ENCODE assay signal across 7 mouse cellular contexts in the genomic region with DNA sequence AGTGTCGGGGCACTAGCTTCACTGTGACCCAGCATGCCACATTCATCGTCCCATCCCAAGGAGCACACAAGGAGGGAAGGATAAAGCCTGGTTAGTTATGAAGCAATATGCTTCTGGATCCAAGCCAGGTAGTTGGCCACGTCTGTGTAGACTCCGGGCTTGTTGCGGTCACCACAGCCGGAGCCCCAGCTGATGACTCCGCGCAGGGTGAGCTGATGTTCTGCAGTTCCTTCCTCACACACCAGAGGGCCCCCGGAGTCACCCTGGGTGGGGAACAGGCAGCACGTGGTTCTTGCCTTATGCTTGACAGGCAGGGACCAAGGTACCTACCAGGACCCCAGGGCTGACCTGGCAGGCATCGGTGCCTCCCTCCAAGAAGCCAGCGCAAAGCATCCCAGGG. TPM values are rescaled to one million over a fixed set of nuclear protein-coding genes. Genes with fewer than 3 reads are reported as not detected.
A peak's percentile ranks its signal among the peaks of the same experiment; 100 is the strongest.
DNase-seq lines count a peak whose midpoint lies in the region; ATAC-seq and TF ChIP-seq lines count a peak whose summit lies in the region.

No protein-coding gene starts in this region.

- peak; percentile 80 for TF ChIP-seq CTCF in small intestine, adult 2 months (IDR thresholded peaks at IDR 0.05; ENCODE audit: extremely low read depth, insufficient read length, insufficient replicate concordance, low read depth, low read length)

- H3K27me3 ChIP-seq in limb, embryonic 10.5 days (ENCODE audit: low read depth, poor library complexity, severe bottlenecking): peaks cover 87% of the 10 kb centered on the region
- peaks cover 77% of the 10 kb centered on the region for H3K27me3 ChIP-seq in midbrain, embryonic 13.5 days
- peaks cover 19% of the 10 kb centered on the region for H3K27me3 ChIP-seq in small intestine, adult 2 months (ENCODE audit: control insufficient read depth, insufficient read depth, low read length)

- H3K4me1 ChIP-seq in limb, embryonic 10.5 days: peaks cover 29% of the 10 kb centered on the region
- H3K4me1 ChIP-seq in midbrain, embryonic 13.5 days (replicated peaks): peaks cover 27% of the 10 kb centered on the region
- peaks cover 22% of the 10 kb centered on the region for H3K4me1 ChIP-seq in small intestine, adult 2 months (ENCODE audit: control insufficient read depth, insufficient read depth, insufficient read length, low read length)

- ATAC-seq in midbrain, embryonic 13.5 days: peak; percentile 62

- peak; percentile 92 for DNase-seq in adrenal gland, adult 2 months
- peak; percentile 86 for DNase-seq in embryo, embryonic 11 days
- peak; percentile 73 to 85 for DNase-seq in gastrocnemius, postnatal 4 days (ENCODE audit: low spot score in 2 of 2)
- DNase-seq in kidney, adult 18-20 months: peak; percentile 88
- peak; percentile 89 for DNase-seq in limb, embryonic 10.5 days (ENCODE audit: low spot score)

- H3K27ac ChIP-seq in limb, embryonic 10.5 days: no peak overlapping the region
- no peak overlapping the region for H3K27ac ChIP-seq in midbrain, embryonic 13.5 days
- no peak overlapping the region for H3K27ac ChIP-seq in small intestine, adult 2 months (ENCODE audit: insufficient read depth, low read depth, low read length)

- H3K4me2 ChIP-seq in midbrain, embryonic 13.5 days (replicated peaks): peak overlapping the region; percentile 30

- H3K4me3 ChIP-seq in limb, embryonic 10.5 days: no peak overlapping the region
- no peak overlapping the region; the same call in 1 of the 2 replicates for H3K4me3 ChIP-seq in midbrain, embryonic 13.5 days (replicated peaks)
- H3K4me3 ChIP-seq in small intestine, adult 2 months (ENCODE audit: low read depth, low read length): no peak overlapping the region

- no peaks in the 10 kb centered on the region for H3K36me3 ChIP-seq in limb, embryonic 10.5 days
- no peaks in the 10 kb centered on the region for H3K36me3 ChIP-seq in midbrain, embryonic 13.5 days
- no peaks in the 10 kb centered on the region for H3K36me3 ChIP-seq in small intestine, adult 2 months (ENCODE audit: control insufficient read depth, insufficient read depth, low read length)

- 16% methylated on average over 12 of the region's 12 CpGs for WGBS in limb, embryonic 10.5 days
- WGBS in midbrain, embryonic 13.5 days: 10% methylated on average over 12 of the region's 12 CpGs
- WGBS in small intestine, adult 2 months: 8% methylated on average over 12 of the region's 12 CpGs

- 0 out of 2 replicates have a peak, but pooled peaks have one; percentile 20 for TF ChIP-seq POLR2A in small intestine, adult 2 months (IDR thresholded peaks at IDR 0.05; ENCODE audit: low read depth, low read length)

- peak overlapping the region; percentile 16; the same call in 1 of the 2 replicates for H3K9ac ChIP-seq in midbrain, embryonic 13.5 days (replicated peaks)

- no peaks in the 10 kb centered on the region for H3K9me3 ChIP-seq in limb, embryonic 10.5 days (replicated peaks)
- no peaks in the 10 kb centered on the region for H3K9me3 ChIP-seq in midbrain, embryonic 13.5 days

RNA-seq across cellular contexts. Expression of a gene that starts 3.0 kb away (rescaled TPM):
- total RNA-seq in adrenal gland, adult 2 months (2021): not detected
- not detected in 2 replicates for polyA plus RNA-seq in adrenal gland, adult 2 months (2012; rRNA removed)
- not detected for total RNA-seq in gastrocnemius, postnatal 4 days (2021)
- polyA plus RNA-seq in limb, embryonic 10.5 days (2016; fragmentation: Nextera tagmentation; extraction: Ambion mirVana): not detected in 2 replicates
- not detected in 2 replicates for polyA plus RNA-seq in midbrain, embryonic 13.5 days (2015; fragmentation: Nextera tagmentation; extraction: Ambion mirVana)
- not detected in 2 replicates for polyA plus RNA-seq in small intestine, adult 2 months (2012; rRNA removed)

RNA-seq across cellular contexts. Expression of a gene that starts 8.6 kb away (rescaled TPM):
- 1 to 10 TPM in 1 of 2 experiments, not detected in 1; 1.5 TPM for total RNA-seq in adrenal gland, adult 2 months (2021)
- polyA plus RNA-seq in adrenal gland, adult 2 months (2012; rRNA removed): 0.10 and 0.34 TPM in 2 replicates
- total RNA-seq in gastrocnemius, postnatal 4 days (2021): under 1 TPM; 0.22 to 0.70 TPM
- polyA plus RNA-seq in limb, embryonic 10.5 days (2016; fragmentation: Nextera tagmentation; extraction: Ambion mirVana): 0.14 TPM in 1 of 2 replicates, not detected in the other
- not detected in 2 replicates for polyA plus RNA-seq in midbrain, embryonic 13.5 days (2015; fragmentation: Nextera tagmentation; extraction: Ambion mirVana)
- polyA plus RNA-seq in small intestine, adult 2 months (2012; rRNA removed): 0.41 and 0.60 TPM in 2 replicates

RNA-seq across cellular contexts. Expression of a gene that starts 20.0 kb away (rescaled TPM):
- total RNA-seq in adrenal gland, adult 2 months (2021): 1 to 10 TPM in 1 of 2 experiments, not detected in 1; 1.3 TPM
- polyA plus RNA-seq in adrenal gland, adult 2 months (2012; rRNA removed): 0.29 TPM in 1 of 2 replicates, not detected in the other
- total RNA-seq in gastrocnemius, postnatal 4 days (2021): not detected
- polyA plus RNA-seq in limb, embryonic 10.5 days (2016; fragmentation: Nextera tagmentation; extraction: Ambion mirVana): not detected in 2 replicates
- not detected in 2 replicates for polyA plus RNA-seq in midbrain, embryonic 13.5 days (2015; fragmentation: Nextera tagmentation; extraction: Ambion mirVana)
- polyA plus RNA-seq in small intestine, adult 2 months (2012; rRNA removed): 0.05 and 0.60 TPM in 2 replicates

RNA-seq across cellular contexts. Expression of a gene that starts 26.9 kb away (rescaled TPM):
- 10 to 100 TPM; 28.4 to 36.5 TPM for total RNA-seq in adrenal gland, adult 2 months (2021)
- polyA plus RNA-seq in adrenal gland, adult 2 months (2012; rRNA removed): 48.5 and 70.5 TPM in 2 replicates
- 10 to 100 TPM; 32.9 TPM for total RNA-seq in gastrocnemius, postnatal 4 days (2021)
- polyA plus RNA-seq in limb, embryonic 10.5 days (2016; fragmentation: Nextera tagmentation; extraction: Ambion mirVana): 63.6 and 71.1 TPM in 2 replicates
- 26.8 and 35.7 TPM in 2 replicates for polyA plus RNA-seq in midbrain, embryonic 13.5 days (2015; fragmentation: Nextera tagmentation; extraction: Ambion mirVana)
- polyA plus RNA-seq in small intestine, adult 2 months (2012; rRNA removed): 21.1 and 38.4 TPM in 2 replicates

RNA-seq across cellular contexts. Expression of a gene that starts 46.1 kb away (rescaled TPM):
- 1 to 10 TPM; 1.5 to 4.1 TPM for total RNA-seq in adrenal gland, adult 2 months (2021)
- 59.0 and 66.3 TPM in 2 replicates for polyA plus RNA-seq in adrenal gland, adult 2 months (2012; rRNA removed)
- total RNA-seq in gastrocnemius, postnatal 4 days (2021): 1 to 10 TPM; 4.3 to 4.7 TPM
- polyA plus RNA-seq in limb, embryonic 10.5 days (2016; fragmentation: Nextera tagmentation; extraction: Ambion mirVana): 0.34 and 0.35 TPM in 2 replicates
- polyA plus RNA-seq in midbrain, embryonic 13.5 days (2015; fragmentation: Nextera tagmentation; extraction: Ambion mirVana): 2.3 and 2.8 TPM in 2 replicates
- 5.9 and 8.2 TPM in 2 replicates for polyA plus RNA-seq in small intestine, adult 2 months (2012; rRNA removed)
